Mouse (Mus musculus) small intestine, adult 2 months (tissue): ENCODE results near the gene Fam78b.

Experiments used
- CTCF ChIP-seq: fragments of 200-500 bp; IDR thresholded peaks from 2 replicates; pipeline ENCODE4 v1.5.1; 2012; ENCODE audit warnings: low read depth, mild to moderate bottlenecking, control low read depth, inconsistent platforms, low read length, moderate library complexity, mixed read lengths; ENCODE audit not compliant: insufficient replicate concordance, insufficient read length; ENCODE audit errors: extremely low read depth
- POLR2A ChIP-seq: fragments of 200-500 bp; IDR thresholded peaks from 2 replicates; pipeline ENCODE4 v1.6.1; 2012; ENCODE audit warnings: low read depth, mild to moderate bottlenecking, control low read depth, inconsistent platforms, low read length, moderate library complexity

DNA sequence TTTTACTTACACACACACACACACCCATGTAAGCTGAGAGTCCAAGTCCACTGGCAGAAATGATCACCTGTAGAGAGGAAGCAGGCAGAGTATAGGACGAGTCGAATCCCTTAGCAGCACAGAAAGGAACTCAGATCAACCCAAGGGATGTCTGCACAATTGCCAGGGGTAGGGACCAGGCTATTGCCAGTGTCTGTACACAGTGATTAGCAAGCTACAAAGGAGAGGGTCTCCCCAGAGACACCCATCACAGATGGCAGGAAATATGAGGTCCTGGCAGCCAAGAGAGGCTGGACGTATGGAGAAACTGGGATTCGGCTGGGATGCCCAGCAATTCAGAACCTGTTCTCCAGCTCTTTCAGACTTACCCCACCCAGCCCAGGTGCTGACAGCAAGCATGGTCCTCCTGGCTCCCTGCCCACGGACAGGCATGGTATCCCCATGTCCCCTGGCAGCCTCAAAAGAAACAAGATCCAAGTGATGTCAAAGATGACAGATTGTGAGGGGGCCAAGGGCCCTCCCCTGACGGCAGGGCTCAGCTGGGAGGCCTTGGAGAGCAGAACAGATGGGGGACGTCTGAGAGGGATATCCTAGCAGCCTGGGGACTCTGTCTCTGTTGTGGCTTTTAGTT is 12.1 kb downstream of the Fam78b start:
- TF ChIP-seq CTCF (no peak), POLR2A (no peak)
